Mouse (Mus musculus) adrenal gland, postnatal 0 days (tissue): ENCODE measurements around the gene Oit3. TPM values are rescaled to one million over a fixed set of nuclear protein-coding genes. Genes with fewer than 3 reads are reported as not detected.

Source experiments
- polyA plus RNA-seq: library from polyadenylated mRNA; unstranded; fragments of >200 nt; fragmentation: Nextera tagmentation; extraction: Ambion mirVana; gene quantifications from 2 replicates; pipeline ENCODE4 v1.2.1, GENCODE M21; 2015

The Oit3 gene
- polyA plus RNA-seq = 3.7 and 11.9 TPM in 2 replicates

GRCm38 (mm10) chr10:59441735-59442134 is at the start of gene Oit3:
Oit3 (minus strand) TSS chr10:59441778.

GRCm38 (mm10) chr10:59402899-59403792 is 38.4 kb downstream of the Oit3 start, which contains the start of gene Pla2g12b:
Pla2g12b (plus strand) TSS chr10:59403660.

GRCm38 (mm10) chr10:59395461-59395860 is 46.1 kb downstream of the Oit3 start, which contains the start of gene Gm10273:
Gm10273 (plus strand) TSS chr10:59395632.

Other genes starting within 250 kb of the Oit3 start
- 36.7 and 66.2 TPM in 2 replicates for gene Sept10, start 219.9 kb downstream of the Oit3 start, polyA plus RNA-seq
- gene Sowahc, start 219.8 kb downstream of the Oit3 start, polyA plus RNA-seq = 7.0 and 8.5 TPM in 2 replicates
- gene P4ha1, start 118.5 kb downstream of the Oit3 start, polyA plus RNA-seq = 21.5 and 26.7 TPM in 2 replicates
- 6.2 and 8.6 TPM in 2 replicates for gene Gm10273, start 46.1 kb downstream of the Oit3 start, polyA plus RNA-seq
- gene Pla2g12b, start 38.1 kb downstream of the Oit3 start, polyA plus RNA-seq = 1.5 and 2.1 TPM in 2 replicates
- not detected in 2 replicates for gene Gm10322, start 174.3 kb upstream of the Oit3 start, polyA plus RNA-seq
- gene Mcu, start 174.9 kb upstream of the Oit3 start, polyA plus RNA-seq = 15.0 and 27.2 TPM in 2 replicates